Mouse (Mus musculus): ENCODE measurements around the gene Gprc6a. TPM values are rescaled to one million over a fixed set of nuclear protein-coding genes. Genes with fewer than 3 reads are reported as not detected.
A peak's percentile ranks its signal among the peaks of the same experiment; 100 is the strongest.

The Gprc6a gene
- polyA plus RNA-seq, 1 experiment from 2014 or later = not detected

DNA sequence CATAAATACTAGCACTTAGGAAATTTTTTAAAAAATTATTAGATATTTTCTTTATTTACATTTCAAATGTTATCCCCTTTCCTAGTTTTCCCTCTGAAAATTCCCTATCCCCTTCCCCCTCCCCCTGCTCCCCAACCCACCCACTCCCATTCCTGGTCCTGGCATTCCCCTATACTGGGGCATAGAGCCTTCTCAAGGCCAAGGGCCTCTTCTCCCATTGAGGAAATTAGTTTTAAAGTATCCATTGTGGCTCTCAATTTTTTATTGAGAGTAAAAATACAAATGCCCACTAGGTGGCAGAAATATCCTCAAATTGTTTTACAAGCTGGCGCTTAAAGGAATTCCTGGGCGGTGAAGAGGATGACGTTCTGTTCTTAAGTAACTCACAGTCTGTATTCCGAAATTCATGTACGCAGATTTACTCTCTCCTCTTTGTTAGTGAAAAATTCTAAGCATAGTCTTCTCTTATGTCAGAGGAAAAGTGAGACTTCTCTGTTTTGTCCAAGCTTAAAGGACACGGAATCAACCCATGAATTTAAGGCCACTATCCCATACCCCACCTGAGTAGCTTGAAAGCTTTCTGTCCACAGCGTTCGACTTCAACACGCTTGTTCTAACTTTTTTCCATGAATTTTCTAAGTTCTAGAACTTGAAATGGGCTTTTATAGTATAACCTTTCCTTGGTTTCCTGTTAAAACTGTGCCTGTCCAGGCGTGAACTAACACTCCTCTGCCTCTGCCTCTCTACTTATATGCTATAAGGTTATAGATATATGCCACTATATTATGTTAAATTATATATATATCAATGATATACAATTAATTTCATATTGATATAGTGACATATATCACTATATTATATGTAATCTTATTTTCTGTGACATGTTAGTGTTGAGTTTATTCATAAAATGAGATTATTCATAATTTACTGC, 36.0 kb downstream of the Gprc6a start:
- no peak overlapping the region for H3K9ac ChIP-seq (ENCODE audit: low read length)
- no peak for DNase-seq (ENCODE audit: low spot score)
- peak; percentile 49 for ATAC-seq (replicated peaks; ENCODE audit: low FRiP score)
- peaks cover 1% of the 10 kb centered on the region; the same call in 1 of the 2 replicates for H3K27me3 ChIP-seq (ENCODE audit: control insufficient read depth, insufficient read depth, low read length)
- H3K4me1 ChIP-seq (replicated peaks; ENCODE audit: control insufficient read depth, insufficient read depth, low read length) = no peaks in the 10 kb centered on the region
- WGBS = 45% methylated on average over 10 of the region's 10 CpGs
- no peaks in the 10 kb centered on the region for H3K9me3 ChIP-seq (ENCODE audit: control insufficient read depth, low read length)
- no peaks in the 10 kb centered on the region for H3K36me3 ChIP-seq (ENCODE audit: control insufficient read depth, insufficient read depth, low read length)
- no peak overlapping the region for H3K27ac ChIP-seq (ENCODE audit: low read depth, low read length)
- H3K4me3 ChIP-seq (ENCODE audit: low read depth, low read length) = no peak overlapping the region
- H3K4me2 ChIP-seq (ENCODE audit: low read depth, low read length, severe bottlenecking) = no peak overlapping the region

DNA sequence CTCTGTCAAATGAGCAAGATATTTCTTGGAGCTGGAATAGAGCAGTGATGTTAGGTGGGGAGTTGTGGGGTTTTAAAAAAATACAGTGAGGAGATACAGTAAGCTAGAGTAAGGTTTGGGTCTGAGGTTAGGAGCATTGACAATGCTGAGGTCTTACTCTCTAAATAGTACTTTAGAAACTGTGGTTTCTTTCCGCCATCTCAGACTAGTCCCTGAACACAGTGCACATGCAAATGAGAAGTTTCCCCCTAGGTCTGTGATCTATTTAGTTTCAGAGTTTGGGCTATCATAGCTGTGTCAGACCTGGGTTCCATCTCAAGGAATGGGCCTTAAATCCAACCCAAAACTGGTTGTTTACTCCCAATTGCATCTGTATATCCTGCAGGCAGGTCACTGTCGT, 39.7 kb downstream of the Gprc6a start:
- Histone ChIP-seq H3K4me3 (ENCODE audit: low read depth, low read length) (no peak overlapping the region), H3K36me3 (ENCODE audit: control insufficient read depth, insufficient read depth, low read length) (no peaks in the 10 kb centered on the region), H3K4me1 (replicated peaks; ENCODE audit: control insufficient read depth, insufficient read depth, low read length) (no peaks in the 10 kb centered on the region), H3K27me3 (ENCODE audit: control insufficient read depth, insufficient read depth, low read length) (peaks cover 5% of the 10 kb centered on the region; the same call in 1 of the 2 replicates), H3K27ac (ENCODE audit: low read depth, low read length) (no peak overlapping the region), H3K9ac (ENCODE audit: low read length) (no peak overlapping the region), H3K9me3 (ENCODE audit: control insufficient read depth, low read length) (no peaks in the 10 kb centered on the region), H3K4me2 (ENCODE audit: low read depth, low read length, severe bottlenecking) (no peak overlapping the region)
- DNase-seq (ENCODE audit: low spot score) (no peak), ATAC-seq (replicated peaks; ENCODE audit: low FRiP score) (no peak)
- WGBS = 90% methylated on average over 2 of the region's 2 CpGs

DNA sequence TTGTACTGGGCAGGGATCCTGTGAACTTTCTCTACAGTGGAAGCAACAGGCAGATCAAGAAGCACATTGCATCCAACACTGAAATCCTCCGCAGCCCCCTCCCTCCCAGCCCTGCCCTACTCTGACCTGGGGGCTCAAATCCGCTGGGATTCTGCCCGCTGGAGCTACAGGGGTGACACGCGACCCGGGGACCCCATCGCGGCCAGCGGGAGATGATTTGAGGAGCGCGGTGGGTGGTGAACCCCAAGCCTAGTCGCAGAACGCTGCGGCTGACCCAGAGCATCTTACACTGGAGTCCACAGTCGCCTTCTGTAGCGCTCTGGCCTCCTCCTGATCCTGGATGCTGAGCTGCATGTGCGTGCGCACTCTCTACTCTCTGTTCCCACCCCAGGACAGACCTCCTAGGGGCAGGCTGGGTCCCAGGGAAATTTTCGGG, 41.1 kb downstream of the Gprc6a start, which contains the start of gene Fam162b:
Gene Fam162b, minus strand, starts transcription at position 379 of the 436 bp plus-strand sequence.
- ATAC-seq (replicated peaks; ENCODE audit: low FRiP score) (peak; percentile 56), DNase-seq (ENCODE audit: low spot score) (peak; percentile 54)
- peak within 1 kb of the TSS; percentile 16; the same call in 1 of the 2 replicates for H3K4me3 ChIP-seq (ENCODE audit: low read depth, low read length)
- no peak within 1 kb of the TSS for H3K27ac ChIP-seq (ENCODE audit: low read depth, low read length)
- 3% methylated on average over 19 of the region's 19 CpGs for WGBS
- no peaks in the 10 kb centered on the region for H3K4me1 ChIP-seq (replicated peaks; ENCODE audit: control insufficient read depth, insufficient read depth, low read length)
- H3K9me3 ChIP-seq (ENCODE audit: control insufficient read depth, low read length) = no peaks in the 10 kb centered on the region
- peak within 1 kb of the TSS; percentile 54 for H3K4me2 ChIP-seq (ENCODE audit: low read depth, low read length, severe bottlenecking)
- no peak within 1 kb of the TSS; the same call in 1 of the 2 replicates for H3K9ac ChIP-seq (ENCODE audit: low read length)
- no peaks in the 10 kb centered on the region for H3K36me3 ChIP-seq (ENCODE audit: control insufficient read depth, insufficient read depth, low read length)
- peaks cover 5% of the 10 kb centered on the region; the same call in 1 of the 2 replicates for H3K27me3 ChIP-seq (ENCODE audit: control insufficient read depth, insufficient read depth, low read length)

DNA sequence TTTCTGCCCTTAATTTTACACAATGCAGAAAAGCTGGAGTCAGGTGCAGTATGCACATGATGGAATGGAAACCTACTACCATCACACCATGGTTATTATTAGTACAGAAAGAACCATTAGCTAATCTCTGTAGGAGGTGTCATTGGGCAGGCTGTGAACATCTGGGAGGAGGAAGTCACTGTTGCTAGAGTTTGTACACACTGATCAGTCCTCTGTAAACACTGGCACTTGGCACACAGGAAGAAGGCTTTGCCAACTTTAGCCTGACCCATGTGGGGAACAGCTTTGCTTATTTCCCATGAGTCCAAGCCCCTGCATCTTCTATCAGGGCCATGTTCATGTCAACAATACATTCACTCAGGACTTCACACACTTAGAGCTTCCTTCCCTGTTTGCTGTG, 46.3 kb downstream of the Gprc6a start:
- Histone ChIP-seq H3K4me1 (replicated peaks; ENCODE audit: control insufficient read depth, insufficient read depth, low read length) (no peaks in the 10 kb centered on the region), H3K36me3 (ENCODE audit: control insufficient read depth, insufficient read depth, low read length) (no peaks in the 10 kb centered on the region), H3K27me3 (ENCODE audit: control insufficient read depth, insufficient read depth, low read length) (no peaks in the 10 kb centered on the region; the same call in 1 of the 2 replicates), H3K27ac (ENCODE audit: low read depth, low read length) (no peak overlapping the region), H3K9me3 (ENCODE audit: control insufficient read depth, low read length) (no peaks in the 10 kb centered on the region), H3K4me2 (ENCODE audit: low read depth, low read length, severe bottlenecking) (no peak overlapping the region), H3K9ac (ENCODE audit: low read length) (no peak overlapping the region), H3K4me3 (ENCODE audit: low read depth, low read length) (no peak overlapping the region)
- ATAC-seq (replicated peaks; ENCODE audit: low FRiP score) (no peak), DNase-seq (ENCODE audit: low spot score) (no peak)

DNA sequence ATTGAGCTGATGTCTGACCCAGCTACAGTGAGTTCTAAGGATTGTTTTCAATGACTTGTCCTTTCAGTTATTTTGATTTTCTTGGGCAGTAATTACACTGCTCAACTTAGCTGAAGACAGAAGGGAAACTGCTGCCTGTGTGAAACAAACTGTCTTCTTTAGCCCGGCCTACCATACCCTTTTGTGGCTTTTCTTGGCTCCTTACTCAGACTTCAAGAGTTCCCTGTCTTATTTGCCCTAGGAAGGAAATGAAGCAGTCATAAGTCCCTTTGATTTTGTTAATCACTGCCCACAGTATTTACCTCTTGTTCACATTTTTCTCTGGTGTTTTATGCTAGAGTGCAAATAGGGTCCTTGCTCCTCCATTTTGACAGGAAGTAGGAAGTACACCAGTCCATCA, 46.9 kb downstream of the Gprc6a start:
- Histone ChIP-seq H3K27me3 (ENCODE audit: control insufficient read depth, insufficient read depth, low read length) (no peaks in the 10 kb centered on the region; the same call in 1 of the 2 replicates), H3K4me3 (ENCODE audit: low read depth, low read length) (no peak overlapping the region), H3K4me2 (ENCODE audit: low read depth, low read length, severe bottlenecking) (no peak overlapping the region), H3K36me3 (ENCODE audit: control insufficient read depth, insufficient read depth, low read length) (no peaks in the 10 kb centered on the region), H3K9ac (ENCODE audit: low read length) (no peak overlapping the region), H3K9me3 (ENCODE audit: control insufficient read depth, low read length) (no peaks in the 10 kb centered on the region), H3K27ac (ENCODE audit: low read depth, low read length) (no peak overlapping the region), H3K4me1 (replicated peaks; ENCODE audit: control insufficient read depth, insufficient read depth, low read length) (no peaks in the 10 kb centered on the region)
- DNase-seq (ENCODE audit: low spot score) (no peak), ATAC-seq (replicated peaks; ENCODE audit: low FRiP score) (no peak)
- 70% methylated on average over 1 of the region's 1 CpGs for WGBS

DNA sequence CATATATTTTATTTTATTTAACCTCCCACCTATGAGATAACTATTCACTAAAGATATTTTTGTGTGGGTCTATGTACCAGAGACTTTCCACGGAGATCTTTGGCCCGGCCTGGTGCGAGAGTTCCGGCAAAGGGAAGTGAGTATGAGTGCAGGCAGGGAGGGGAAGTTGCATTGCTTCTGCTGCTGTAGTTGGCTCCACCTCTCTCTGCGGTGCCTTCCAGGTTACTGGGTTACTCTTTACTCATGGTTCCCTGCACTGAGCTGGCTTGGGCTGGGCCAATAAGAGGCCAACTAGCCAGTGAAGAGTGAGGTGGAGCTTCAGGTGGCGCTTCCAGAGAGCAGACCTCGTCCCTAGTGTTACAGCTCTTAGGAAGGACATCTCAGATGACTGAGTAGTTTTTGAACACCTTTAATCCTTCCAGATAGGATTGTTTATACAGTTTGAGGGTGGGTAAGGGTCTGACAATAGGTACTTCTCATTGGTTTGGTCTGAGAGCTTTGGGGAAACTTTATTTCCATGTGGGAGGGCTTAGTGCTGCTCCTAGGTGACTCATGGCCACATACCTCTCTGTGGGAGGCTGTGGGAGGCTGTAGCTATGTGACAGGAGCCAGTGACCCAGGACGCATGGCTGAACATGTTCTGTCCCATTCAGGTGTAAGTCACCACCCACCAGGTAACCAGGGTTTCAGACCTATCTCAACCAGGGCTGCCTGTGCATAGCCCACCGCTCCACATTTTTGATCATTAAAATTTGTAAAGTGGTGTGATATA, 59.9 kb downstream of the Gprc6a start:
- WGBS = 73% methylated on average over 9 of the region's 9 CpGs
- Histone ChIP-seq H3K4me3 (ENCODE audit: low read depth, low read length) (no peak overlapping the region), H3K36me3 (ENCODE audit: control insufficient read depth, insufficient read depth, low read length) (no peaks in the 10 kb centered on the region), H3K4me1 (replicated peaks; ENCODE audit: control insufficient read depth, insufficient read depth, low read length) (no peaks in the 10 kb centered on the region), H3K9ac (ENCODE audit: low read length) (no peak overlapping the region), H3K27ac (ENCODE audit: low read depth, low read length) (no peak overlapping the region), H3K4me2 (ENCODE audit: low read depth, low read length, severe bottlenecking) (no peak overlapping the region), H3K27me3 (ENCODE audit: control insufficient read depth, insufficient read depth, low read length) (no peaks in the 10 kb centered on the region), H3K9me3 (ENCODE audit: control insufficient read depth, low read length) (no peaks in the 10 kb centered on the region)
- DNase-seq (ENCODE audit: low spot score) = no peak
- no peak for ATAC-seq (replicated peaks; ENCODE audit: low FRiP score)

Other genes with a start within 250 kb of the Gprc6a start
- gene Gm49339, start 150.8 kb downstream of the Gprc6a start, polyA plus RNA-seq (2014; fragmentation: Nextera tagmentation; extraction: Ambion mirVana) = not detected in 2 replicates
- gene Lilr4b, start 150.8 kb downstream of the Gprc6a start, polyA plus RNA-seq (2014; fragmentation: Nextera tagmentation; extraction: Ambion mirVana) = not detected in 2 replicates
- gene Lilrb4a, start 140.5 kb downstream of the Gprc6a start, polyA plus RNA-seq (2014; fragmentation: Nextera tagmentation; extraction: Ambion mirVana) = 0.75 and 1.5 TPM in 2 replicates
- 2.5 and 4.1 TPM in 2 replicates for gene Fam162b, start 40.9 kb downstream of the Gprc6a start, polyA plus RNA-seq (2014; fragmentation: Nextera tagmentation; extraction: Ambion mirVana)
- gene Rfx6, start 46.3 kb upstream of the Gprc6a start, polyA plus RNA-seq (2014; fragmentation: Nextera tagmentation; extraction: Ambion mirVana) = not detected in 2 replicates